Mouse (Mus musculus) bone marrow macrophage, adult 2 months (primary cell): ENCODE data around the gene Olfr1246.
"Not testable (repeated sequence)": the region's sequence is repeated elsewhere in the genome, so short reads cannot be mapped to it uniquely, and the experiment has no call there.

Source experiments
- CTCF ChIP-seq: IDR thresholded peaks from 2 replicates; pipeline ENCODE4 v1.5.1; 2012; ENCODE audit warnings: low read depth, mild to moderate bottlenecking, low read length, moderate library complexity
- POLR2A ChIP-seq: IDR thresholded peaks from 2 replicates; pipeline ENCODE4 v1.6.1; 2012; ENCODE audit warnings: mild to moderate bottlenecking, low read depth, low read length, borderline replicate concordance

GRCm38 (mm10) chr2:89618145-89618544, 25.2 kb upstream of the Olfr1246 start, which contains the start of gene Olfr1248:
- TF ChIP-seq CTCF, POLR2A: not testable (repeated sequence)
